Comparison of ENCODE assay signal across 1 mouse cellular context in the genomic region with DNA sequence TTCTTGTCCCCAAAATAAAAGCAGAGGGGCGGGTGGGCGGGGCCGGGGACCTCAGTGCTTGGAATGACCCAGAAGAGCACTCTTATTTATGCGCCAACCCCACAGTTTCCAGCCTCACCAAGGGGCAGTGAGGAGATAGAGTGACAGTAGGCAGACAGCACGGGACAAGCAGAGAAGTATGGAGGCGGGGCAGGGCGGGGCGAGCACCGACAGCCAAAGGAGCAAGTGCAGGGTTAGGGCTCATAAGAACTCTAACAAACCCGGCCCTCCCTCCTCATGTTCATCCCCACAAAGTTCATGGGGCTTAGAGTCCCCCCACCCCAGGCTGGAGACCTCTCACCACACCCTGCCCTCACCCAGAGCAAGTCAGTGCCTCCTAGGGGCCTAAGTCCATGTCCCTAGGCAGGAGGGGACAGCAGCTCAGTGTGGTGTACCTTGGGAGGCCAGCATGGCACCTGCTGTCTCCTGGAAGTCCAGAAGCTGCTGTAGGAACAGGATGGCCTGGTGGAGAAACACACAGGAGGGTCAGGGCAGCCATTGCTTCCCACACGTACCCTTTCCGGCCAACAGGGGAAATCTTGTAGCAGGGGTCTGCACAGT.
TF ChIP-seq lines count a peak whose summit lies in the region.

No protein-coding gene starts in this region.

TF ChIP-seq in myocyte, 11 proteins besides CTCF, POLR2A, EP300 and RAD21:
- TF ChIP-seq SRF (IDR thresholded peaks at IDR 0.05; ENCODE audit: control insufficient read depth, insufficient read length, low read depth) (no peak), MAX (IDR thresholded peaks at IDR 0.05; ENCODE audit: low read depth) (no peak), POLR2AphosphoS2 (IDR thresholded peaks at IDR 0.05; ENCODE audit: insufficient read length, low read depth) (no peak), MYOD1 (IDR thresholded peaks at IDR 0.05; ENCODE audit: control insufficient read depth in 1 of 3, insufficient read length in 2 of 3, low read depth in 2 of 3) (no peak), REST (IDR thresholded peaks at IDR 0.05; ENCODE audit: insufficient read depth, insufficient read length) (no peak), MYOG (IDR thresholded peaks at IDR 0.05; ENCODE audit: control insufficient read depth in 1 of 3, insufficient read depth in 1 of 3, insufficient read length in 2 of 3, low read depth in 2 of 3) (no peak), CEBPB (IDR thresholded peaks at IDR 0.05; ENCODE audit: insufficient read depth, poor library complexity, severe bottlenecking) (no peak), USF1 (IDR thresholded peaks at IDR 0.05; ENCODE audit: low read depth) (no peak)
